Mouse (Mus musculus) NIH3T3 (cell line): ENCODE measurements around the gene Dusp1.

Source experiments
- DNase-seq: peaks from one replicate; pipeline ENCODE4 v3.0.0-alpha.2; 2012; ENCODE audit warnings: low read depth

Gene Dusp1

GRCm38 (mm10) chr17:26561651-26562181, at the start of gene Dusp1:
Gene Dusp1, minus strand, starts transcription at chr17:26562128.
- DNase-seq, result peak; percentile 58

- DNase-seq, result no peak
Measured at GRCm38 (mm10) chr17:26611328-26611727, 49.4 kb upstream of the Dusp1 start.

- no peak for DNase-seq
Measured at GRCm38 (mm10) chr17:26609820-26610219, 47.9 kb upstream of the Dusp1 start.

GRCm38 (mm10) chr17:26608877-26609276, 46.9 kb upstream of the Dusp1 start:
- DNase-seq, result no peak

DNA sequence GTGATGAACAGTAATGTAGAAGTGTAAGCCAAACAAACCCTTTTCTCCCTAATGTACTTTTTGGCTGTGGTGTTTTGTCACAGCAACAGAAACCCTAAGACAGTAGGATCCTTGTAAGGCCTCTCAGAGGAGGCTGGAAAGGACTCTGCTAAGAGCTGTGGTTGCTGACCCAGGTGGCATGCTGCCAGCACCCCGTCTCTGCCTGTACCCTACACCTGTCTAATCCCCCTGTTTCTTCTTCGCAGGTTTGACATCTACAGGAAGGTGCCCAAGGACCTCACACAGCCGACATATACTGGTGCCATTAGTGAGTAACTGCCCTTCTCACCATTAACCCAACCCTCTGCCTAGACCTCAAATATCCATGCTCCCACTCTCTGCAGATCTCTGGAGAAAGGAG, 46.4 kb upstream of the Dusp1 start:
- no peak for DNase-seq

DNA sequence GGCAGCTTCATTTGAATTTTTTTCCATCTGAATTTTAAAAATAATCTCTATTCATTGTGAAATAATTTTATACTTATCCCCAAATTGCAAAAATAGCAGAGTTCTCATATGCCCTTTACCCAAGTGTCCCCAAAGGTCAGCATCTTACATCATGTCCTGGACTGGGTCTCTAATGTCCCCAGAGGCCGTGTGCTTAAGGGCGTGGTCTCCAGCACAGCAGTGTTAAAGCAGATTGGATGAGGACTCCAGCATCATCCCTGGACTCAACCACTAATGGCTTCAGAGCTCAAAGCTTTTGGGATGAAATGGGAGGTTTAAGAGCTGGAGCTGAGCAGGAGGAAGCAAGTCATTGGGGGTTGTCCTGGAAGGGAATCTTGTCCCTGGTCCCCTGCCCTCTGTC, 44.6 kb upstream of the Dusp1 start:
- no peak for DNase-seq

DNA sequence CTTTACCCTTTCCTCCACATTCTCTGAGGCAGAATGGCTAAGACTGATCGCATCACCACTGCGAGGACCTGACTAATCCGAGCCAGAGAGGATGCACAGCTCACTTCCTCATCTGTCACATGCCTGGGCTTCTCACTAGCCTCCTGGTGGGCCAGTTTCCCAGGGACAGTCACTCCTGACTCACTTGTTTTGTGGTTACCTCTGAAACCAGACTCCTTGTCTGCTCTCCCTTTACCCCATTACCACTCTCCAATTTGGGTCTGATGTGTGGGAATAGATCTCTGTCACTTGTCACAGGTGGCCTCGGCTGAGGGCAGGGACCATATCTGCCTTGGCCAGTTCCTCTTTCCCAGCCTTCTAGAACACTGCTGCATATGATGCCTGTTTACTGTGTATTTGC, 43.7 kb upstream of the Dusp1 start:
- peak; percentile 74 for DNase-seq

- DNase-seq, result no peak
Measured at GRCm38 (mm10) chr17:26603311-26603710, 41.4 kb upstream of the Dusp1 start.

DNA sequence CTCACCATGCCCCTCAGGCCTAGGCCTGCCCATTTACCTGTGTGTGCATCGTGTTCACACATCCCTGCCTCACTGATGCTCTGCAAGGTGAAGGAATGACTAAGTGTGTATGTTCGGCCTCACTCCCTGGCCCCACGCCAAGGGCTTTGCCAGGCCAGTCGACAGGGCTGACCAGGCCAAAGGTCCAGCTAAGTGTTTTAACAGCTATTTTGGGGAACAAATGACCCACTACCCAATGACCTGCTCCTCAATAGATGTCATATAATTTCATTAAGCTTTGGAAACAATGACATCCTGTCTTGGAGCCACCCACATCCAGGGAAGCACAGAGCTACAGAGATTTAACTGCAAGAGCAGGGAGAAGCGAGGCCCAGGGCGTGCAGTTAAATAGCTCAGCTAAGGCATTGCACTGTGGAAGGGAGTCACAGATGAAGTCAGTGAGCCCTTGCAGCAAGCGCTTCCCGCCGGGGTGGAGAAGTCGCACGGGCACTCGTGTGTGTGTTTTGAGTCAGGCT, 40.5 kb upstream of the Dusp1 start:
- peak; percentile 55 for DNase-seq

GRCm38 (mm10) chr17:26601926-26602325, 40.0 kb upstream of the Dusp1 start:
- no peak for DNase-seq

DNA sequence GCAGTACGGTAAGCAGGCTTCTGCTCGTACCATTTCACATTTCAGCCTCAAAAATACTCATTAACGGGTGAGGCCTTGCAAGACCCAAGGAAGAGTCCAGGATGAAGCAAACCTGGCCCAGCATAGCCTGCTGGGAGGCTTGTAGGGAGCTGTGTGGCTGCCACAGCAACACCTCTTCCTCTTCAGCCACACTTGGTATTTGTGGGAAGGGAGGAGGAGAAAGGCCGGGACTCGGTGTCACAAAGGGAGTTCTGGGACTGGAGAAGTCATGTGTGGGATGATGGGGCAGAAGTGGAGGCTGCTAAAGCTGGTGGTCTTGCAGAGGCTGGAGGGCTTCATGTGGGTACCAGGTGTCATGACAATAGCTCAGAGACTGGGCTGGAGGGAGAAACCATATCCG, 39.6 kb upstream of the Dusp1 start:
- no peak for DNase-seq

- DNase-seq, result peak; percentile 43
Measured at GRCm38 (mm10) chr17:26600913-26601447, 39.1 kb upstream of the Dusp1 start.

- DNase-seq, result no peak
Measured at GRCm38 (mm10) chr17:26598845-26599244, 36.9 kb upstream of the Dusp1 start.

DNA sequence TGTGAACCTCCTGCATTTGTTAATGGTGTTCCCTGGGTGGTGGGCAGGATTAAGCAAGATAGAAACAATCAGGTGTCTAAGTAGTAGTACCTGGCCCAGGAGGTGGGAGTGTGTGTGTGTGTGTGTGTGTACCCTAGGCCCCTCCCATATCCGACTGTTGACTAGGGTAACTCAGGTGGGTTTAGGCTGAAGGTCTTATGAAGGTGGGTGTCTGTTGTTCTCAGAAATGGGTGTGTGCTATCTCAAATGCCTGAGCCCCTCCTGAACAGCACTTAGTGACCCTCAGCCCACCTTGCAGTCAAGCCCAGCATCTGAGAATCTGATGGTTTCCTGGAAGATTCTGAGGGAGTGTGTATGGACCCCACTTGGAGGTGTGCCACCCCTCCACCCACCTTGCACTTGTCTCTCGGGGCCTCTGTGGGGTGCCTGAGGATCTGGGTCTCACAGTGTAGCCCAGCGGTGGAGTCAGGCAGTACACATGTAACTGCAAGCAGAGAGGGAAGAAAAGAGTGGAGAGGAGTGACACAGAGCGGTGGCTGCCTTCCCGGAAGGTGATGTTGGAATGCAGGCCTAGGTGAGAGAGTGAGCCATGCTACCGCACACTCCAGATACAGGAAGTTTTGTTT, 35.0 kb upstream of the Dusp1 start:
- DNase-seq, result no peak

- DNase-seq, result peak; percentile 67
Measured at GRCm38 (mm10) chr17:26596168-26596658, 34.3 kb upstream of the Dusp1 start.

DNA sequence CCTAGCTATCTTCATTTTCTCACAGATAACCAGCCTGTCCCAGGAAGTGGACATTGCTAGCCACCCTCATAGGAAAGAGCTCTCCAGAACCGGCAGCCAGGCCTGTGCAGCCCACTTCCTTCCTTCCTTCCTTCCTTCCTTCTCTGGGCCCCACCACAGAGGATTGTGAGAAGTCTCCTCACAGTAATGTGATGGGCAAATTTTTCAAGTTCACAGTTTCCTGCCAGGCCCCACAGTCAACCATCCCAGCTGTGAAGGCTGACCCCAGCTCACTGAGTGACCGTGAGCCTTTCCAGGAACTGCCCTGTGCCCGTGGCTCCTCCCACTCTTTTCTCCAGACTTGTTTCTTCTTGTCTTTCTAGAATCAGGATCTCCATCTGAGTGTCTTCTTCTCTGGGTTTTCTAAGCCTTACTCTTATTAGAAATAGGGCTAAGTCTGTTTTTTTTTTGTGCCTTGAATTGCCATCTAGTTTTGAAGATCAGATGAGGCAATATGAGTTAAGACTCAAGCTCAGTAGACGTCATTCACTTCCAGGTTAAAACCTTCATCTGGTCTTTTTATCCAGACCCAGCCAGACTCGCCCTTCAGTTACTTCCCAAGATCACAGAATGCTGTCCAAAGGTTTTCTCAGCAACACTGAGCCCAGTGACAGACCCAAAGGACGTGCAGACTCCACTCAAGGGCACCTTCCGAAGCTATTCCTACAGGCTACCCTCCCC, 33.7 kb upstream of the Dusp1 start:
- no peak for DNase-seq

DNA sequence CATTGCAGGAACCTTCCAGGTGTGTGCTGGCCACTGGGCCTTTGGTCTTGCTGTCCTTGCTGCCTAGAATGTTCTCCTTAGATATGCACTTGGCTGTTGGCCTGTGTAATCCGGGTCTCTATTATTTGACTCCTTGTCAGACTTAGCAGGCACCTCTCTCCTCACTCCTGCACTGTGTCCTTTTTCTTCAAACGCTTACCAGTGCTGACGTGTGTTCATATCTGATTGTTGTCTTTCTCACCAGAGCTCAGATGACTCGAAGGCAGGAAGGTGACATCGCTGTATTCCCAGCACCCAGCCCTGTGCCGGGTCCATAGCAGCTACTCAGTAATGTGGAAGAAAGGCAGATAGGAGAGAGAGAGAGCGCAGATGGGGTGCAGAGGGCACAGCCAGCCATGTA, 33.0 kb upstream of the Dusp1 start:
- DNase-seq, result no peak

- DNase-seq, result no peak
Measured at GRCm38 (mm10) chr17:26594171-26594570, 32.2 kb upstream of the Dusp1 start.

DNA sequence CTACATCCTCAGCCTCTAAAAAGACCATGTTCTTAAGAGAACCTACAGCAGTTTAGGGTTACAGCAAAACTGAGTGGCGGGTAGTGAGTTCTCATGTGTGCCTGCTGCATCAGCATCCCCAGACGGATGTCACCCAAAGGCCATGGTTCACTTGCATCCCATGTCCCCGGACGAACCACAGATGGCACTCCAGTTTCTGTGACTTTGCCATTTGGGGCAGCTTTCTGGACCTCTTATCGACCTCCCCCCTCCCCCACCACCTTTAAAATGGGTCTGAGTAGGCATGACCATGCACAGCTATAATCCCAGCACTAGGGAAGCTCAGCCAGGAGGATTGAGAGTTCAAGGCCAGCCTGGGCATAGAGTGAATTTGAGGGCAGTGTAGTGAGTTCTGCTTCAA, 31.3 kb upstream of the Dusp1 start:
- DNase-seq, result no peak

DNA sequence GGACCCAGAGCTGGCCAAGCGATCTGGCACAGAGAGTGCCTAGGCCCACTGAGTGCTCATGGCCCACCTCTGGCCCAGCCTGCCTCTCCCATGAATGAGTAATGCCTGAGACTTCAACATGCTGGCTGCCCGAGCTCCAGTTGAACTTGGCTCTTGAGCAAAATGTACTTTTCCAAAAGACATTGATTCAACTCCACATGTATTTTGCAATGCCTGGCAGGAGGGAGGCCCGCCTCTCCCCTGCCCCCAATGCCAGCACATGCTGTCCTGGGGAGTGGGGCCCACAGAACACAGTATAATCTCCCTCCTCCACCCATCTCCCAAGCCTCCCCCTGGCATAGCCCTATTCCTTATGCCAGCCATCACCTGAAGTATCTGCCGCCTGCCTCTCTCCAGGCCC, 30.6 kb upstream of the Dusp1 start:
- peak; percentile 91 for DNase-seq

- DNase-seq, result no peak
Measured at GRCm38 (mm10) chr17:26587961-26588487, 26.1 kb upstream of the Dusp1 start.

DNA sequence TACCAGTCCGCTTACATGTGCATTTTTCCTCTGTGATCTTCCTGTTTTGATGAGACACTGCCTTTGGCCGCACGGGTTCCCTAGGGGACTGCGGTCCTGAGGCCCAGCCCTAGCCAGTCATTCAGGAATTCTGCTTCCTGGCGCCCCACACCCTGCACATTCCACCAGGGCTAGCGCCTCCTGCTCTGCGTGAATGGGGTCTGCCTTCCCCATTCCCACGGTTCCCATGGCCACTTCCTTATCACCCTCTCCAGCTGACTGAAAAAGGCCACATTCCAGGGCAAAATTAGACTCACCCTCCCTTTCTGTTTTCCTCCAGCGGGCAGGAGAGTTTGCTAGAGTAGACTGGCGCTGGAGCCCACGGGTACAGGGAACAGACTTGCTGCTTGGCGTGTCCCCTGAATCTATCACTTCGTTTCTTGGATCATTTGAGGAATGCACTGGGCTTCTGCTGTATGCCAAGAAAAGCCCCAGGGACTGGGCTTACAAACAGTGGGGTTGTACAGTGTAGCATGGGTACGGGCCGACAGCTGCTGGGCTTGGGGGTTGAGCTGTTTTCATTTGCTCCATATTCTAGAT, 22.7 kb upstream of the Dusp1 start:
- peak; percentile 96 for DNase-seq
